Comparison of ENCODE assay signal across 30 mouse cellular contexts in genomic region chr1:88739546-88739945, GRCm38 (mm10). TPM values are rescaled to one million over a fixed set of nuclear protein-coding genes. Genes with fewer than 3 reads are reported as not detected.
DNase-seq lines count a peak whose midpoint lies in the region; ATAC-seq lines count a peak whose summit lies in the region.
"Had no signal": no experiment of that assay in that cellular context is flagged by ENCODE, and none has a peak within 500 bp of the region (broad histone marks: within the 10 kb centered on the region; RNA-seq: fewer than 3 reads in every experiment).

No protein-coding gene starts in this region.

- H3K4me2 ChIP-seq in hindbrain, embryonic 14.5 days (replicated peaks) = no peak overlapping the region
- H3K4me2 ChIP-seq: embryonic facial prominence, embryonic 13.5 days; forebrain, embryonic 13.5 days; heart, embryonic 12.5 days; heart, embryonic 15.5 days; hindbrain, embryonic 12.5 days; intestine, embryonic 15.5 days; kidney, embryonic 15.5 days had no signal

- no peak overlapping the region for H3K4me3 ChIP-seq in hindbrain, embryonic 10.5 days
- H3K4me3 ChIP-seq in hindbrain, embryonic 14.5 days (replicated peaks; ENCODE audit: low read length) = no peak overlapping the region
- H3K4me3 ChIP-seq: embryonic facial prominence, embryonic 10.5 days; embryonic facial prominence, embryonic 13.5 days; forebrain, embryonic 10.5 days; forebrain, embryonic 13.5 days; gastrocnemius, adult 2 months; heart, embryonic 12.5 days; heart, embryonic 15.5 days; hindbrain, embryonic 12.5 days; intestine, embryonic 15.5 days; kidney, embryonic 15.5 days had no signal

- H3K27me3 ChIP-seq in hindbrain, embryonic 10.5 days (ENCODE audit: insufficient read depth, poor library complexity, severe bottlenecking) = no peaks in the 10 kb centered on the region
- no peaks in the 10 kb centered on the region for H3K27me3 ChIP-seq in hindbrain, embryonic 14.5 days (ENCODE audit: control insufficient read depth, insufficient read depth, low read length)
- H3K27me3 ChIP-seq: CH12.LX; embryonic facial prominence, embryonic 13.5 days; forebrain, embryonic 13.5 days; heart, embryonic 12.5 days; heart, embryonic 15.5 days; hindbrain, embryonic 12.5 days; intestine, embryonic 15.5 days; kidney, embryonic 15.5 days had no signal

- no peak overlapping the region for H3K9ac ChIP-seq in hindbrain, embryonic 14.5 days
- H3K9ac ChIP-seq: embryonic facial prominence, embryonic 13.5 days; forebrain, embryonic 13.5 days; heart, embryonic 12.5 days; heart, embryonic 15.5 days; hindbrain, embryonic 12.5 days; intestine, embryonic 15.5 days; kidney, embryonic 15.5 days had no signal

- DNase-seq in cerebellum, adult 18-20 months = peak; percentile 34 to 46
- DNase-seq in cerebellum, adult 11 months = no peak
- peak; percentile 30 for DNase-seq in Muller cell, postnatal 12 days (ENCODE audit: inconsistent ontology term)
- peak; percentile 17 for DNase-seq in cerebellum, adult 8-10 months
- peak; percentile 47 to 52 for DNase-seq in cerebellum, postnatal 14 days
- DNase-seq in frontal cortex, postnatal 10 days (ENCODE audit: low spot score in 2 of 2) = no peak
- no peak for DNase-seq in hindbrain, embryonic 10.5 days (ENCODE audit: low spot score)
- no peak for DNase-seq in hindbrain, embryonic 14.5 days (ENCODE audit: low spot score)
- DNase-seq: adrenal gland, adult 2 months; adrenal gland, postnatal 14 days; B cell, adult 2 months; embryo, embryonic 11 days; gastrocnemius, adult 2 months; gastrocnemius, postnatal 14 days; heart, postnatal 4 days; kidney, adult 11 months; kidney, adult 8-10 months had no signal

- ATAC-seq in hindbrain, embryonic 14.5 days (ENCODE audit: low FRiP score) = no peak
- ATAC-seq: forebrain, embryonic 13.5 days; forebrain, embryonic 16.5 days; hindbrain, embryonic 16.5 days; intestine, embryonic 15.5 days had no signal

- WGBS in hindbrain, embryonic 10.5 days = 92% methylated on average over 4 of the region's 4 CpGs
- WGBS in hindbrain, embryonic 14.5 days = 81% methylated on average over 4 of the region's 4 CpGs

- no peaks in the 10 kb centered on the region for H3K36me3 ChIP-seq in hindbrain, embryonic 10.5 days
- no peaks in the 10 kb centered on the region for H3K36me3 ChIP-seq in hindbrain, embryonic 14.5 days (replicated peaks; ENCODE audit: control insufficient read depth, insufficient read depth)
- H3K36me3 ChIP-seq: embryonic facial prominence, embryonic 10.5 days; embryonic facial prominence, embryonic 13.5 days; forebrain, embryonic 10.5 days; G1E; heart, embryonic 12.5 days; heart, embryonic 15.5 days; hindbrain, embryonic 12.5 days; intestine, embryonic 15.5 days; kidney, embryonic 15.5 days had no signal

- no peaks in the 10 kb centered on the region for H3K9me3 ChIP-seq in hindbrain, embryonic 10.5 days
- no peaks in the 10 kb centered on the region for H3K9me3 ChIP-seq in hindbrain, embryonic 14.5 days (ENCODE audit: control insufficient read depth, low read length)
- H3K9me3 ChIP-seq: embryonic facial prominence, embryonic 10.5 days; embryonic facial prominence, embryonic 13.5 days; forebrain, embryonic 10.5 days; forebrain, embryonic 13.5 days; heart, embryonic 12.5 days; heart, embryonic 15.5 days; hindbrain, embryonic 12.5 days; intestine, embryonic 15.5 days; kidney, embryonic 15.5 days had no signal

- no peaks in the 10 kb centered on the region for H3K4me1 ChIP-seq in hindbrain, embryonic 10.5 days (replicated peaks)
- H3K4me1 ChIP-seq in hindbrain, embryonic 14.5 days (replicated peaks; ENCODE audit: control insufficient read depth, insufficient read depth, low read length) = no peaks in the 10 kb centered on the region
- H3K4me1 ChIP-seq: embryonic facial prominence, embryonic 10.5 days; embryonic facial prominence, embryonic 13.5 days; forebrain, embryonic 10.5 days; forebrain, embryonic 13.5 days; heart, embryonic 12.5 days; heart, embryonic 15.5 days; hindbrain, embryonic 12.5 days; intestine, embryonic 15.5 days; kidney, embryonic 15.5 days had no signal

- no peak overlapping the region for H3K27ac ChIP-seq in hindbrain, embryonic 10.5 days
- H3K27ac ChIP-seq in hindbrain, embryonic 14.5 days = no peak overlapping the region
- H3K27ac ChIP-seq: embryonic facial prominence, embryonic 10.5 days; embryonic facial prominence, embryonic 13.5 days; forebrain, embryonic 10.5 days; forebrain, embryonic 13.5 days; gastrocnemius, adult 2 months; heart, embryonic 15.5 days; hindbrain, embryonic 12.5 days; intestine, embryonic 15.5 days; kidney, embryonic 15.5 days had no signal

RNA-seq across cellular contexts. Expression of gene Arl4c, which starts 37.5 kb away (rescaled TPM):
- polyA plus RNA-seq in hindbrain, embryonic 10.5 days (2016; fragmentation: Nextera tagmentation; extraction: Ambion mirVana) = 18.5 and 22.2 TPM in 2 replicates
- 23.0 and 26.2 TPM in 2 replicates for polyA plus RNA-seq in hindbrain, embryonic 14.5 days (2014; fragmentation: Nextera tagmentation; extraction: Ambion mirVana)
- polyA plus RNA-seq: G1E had no signal

Comparison
In these comparisons a context has a peak if more than half of its experiments do, and no peak if none do; other contexts are left out.
1. DNase-seq: peak in cerebellum, adult 18-20 months (2 of 2), Muller cell, postnatal 12 days (single experiment), cerebellum, adult 8-10 months (single experiment) and cerebellum, postnatal 14 days (2 of 2); none in cerebellum, adult 11 months (single experiment), frontal cortex, postnatal 10 days (0 of 2), hindbrain, embryonic 10.5 days (single experiment) and hindbrain, embryonic 14.5 days (single experiment).